Mouse (Mus musculus) cerebellum, adult 9-11 months (tissue): ENCODE data around the gene Cmtm2b.

Experiments
- DNase-seq: peaks from one replicate; pipeline ENCODE4 v3.0.0; 2022

Gene Cmtm2b

DNA sequence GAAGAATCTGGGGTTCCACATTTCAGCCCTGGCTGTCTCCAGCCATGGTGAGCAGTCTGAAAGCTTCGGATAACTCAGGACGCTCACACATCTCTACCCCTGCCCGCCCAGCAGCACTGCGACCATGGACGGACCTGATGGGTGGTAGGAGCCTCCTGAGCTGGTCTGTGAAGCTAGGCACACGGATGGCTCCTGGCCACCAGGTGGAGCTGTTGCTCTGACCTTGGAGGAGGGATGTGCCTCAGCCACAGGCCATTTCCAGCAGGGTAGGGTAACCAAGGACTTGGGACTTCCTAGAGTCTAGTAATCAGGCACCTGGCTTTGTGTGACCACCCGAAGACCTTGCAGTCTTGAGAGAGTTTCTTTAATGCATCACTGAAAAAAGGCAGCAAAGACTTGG is 21.9 kb downstream of the Cmtm2b start:
- peak; percentile 86 for DNase-seq

DNA sequence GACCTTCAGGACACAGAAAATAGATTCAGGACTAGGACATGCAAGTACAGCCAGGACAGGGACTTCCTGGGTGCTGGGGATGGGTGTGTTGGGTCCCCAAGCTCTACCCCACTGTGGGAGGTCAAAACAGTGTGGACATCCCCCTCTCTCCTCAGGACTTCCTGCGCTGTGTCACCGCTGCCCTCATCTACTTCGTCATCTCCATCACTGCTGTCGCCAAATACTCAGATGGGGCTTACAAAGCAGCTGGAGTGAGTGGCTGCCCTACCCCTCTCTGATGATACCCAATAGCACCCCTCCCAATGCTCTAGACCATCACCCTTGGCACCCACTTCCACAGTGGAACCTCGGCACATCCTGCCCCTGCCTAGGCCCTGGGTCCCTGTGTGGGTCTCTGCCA is 22.6 kb downstream of the Cmtm2b start:
- no peak for DNase-seq

DNA sequence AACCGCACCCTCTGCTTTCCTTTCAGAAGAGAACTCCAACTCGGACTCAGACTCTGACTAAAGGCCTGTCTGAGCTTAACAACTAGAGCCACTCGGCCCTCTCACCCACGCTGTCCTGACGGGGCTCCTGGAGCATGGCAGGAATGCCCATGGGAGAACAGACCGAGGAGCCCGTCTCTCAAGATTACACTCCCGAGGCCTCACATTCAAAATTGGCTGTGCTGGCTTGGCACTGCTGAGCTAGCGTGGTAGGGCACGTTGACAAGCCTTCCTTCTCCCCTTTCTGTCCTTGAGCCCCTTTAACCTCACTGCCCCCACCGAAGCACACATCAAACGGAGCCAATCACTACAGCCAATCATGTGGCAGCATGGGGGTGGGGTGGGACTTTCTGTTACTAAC is 24.7 kb downstream of the Cmtm2b start:
- no peak for DNase-seq

DNA sequence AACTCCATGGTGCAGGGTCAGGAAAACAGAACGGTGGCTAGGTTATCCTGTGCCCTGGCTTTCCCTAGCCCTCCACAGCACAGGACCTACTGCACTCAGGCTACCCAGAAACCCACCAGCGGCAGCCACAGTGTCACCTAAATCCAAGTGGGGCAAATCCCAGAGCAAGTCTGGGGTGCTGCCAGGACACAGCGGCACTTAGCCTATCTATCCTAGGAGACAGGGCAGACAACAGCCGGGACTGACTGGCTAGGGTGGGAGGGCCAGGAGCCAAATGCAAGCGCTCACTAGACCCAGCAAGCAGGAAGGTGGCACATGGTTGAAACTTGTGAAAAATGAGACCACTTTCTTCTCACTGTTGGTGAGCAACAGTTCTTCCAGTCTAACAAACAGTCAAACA is 26.9 kb downstream of the Cmtm2b start:
- DNase-seq = no peak

GRCm38 (mm10) chr8:104350047-104350446 is 28.0 kb downstream of the Cmtm2b start:
- DNase-seq = no peak

DNA sequence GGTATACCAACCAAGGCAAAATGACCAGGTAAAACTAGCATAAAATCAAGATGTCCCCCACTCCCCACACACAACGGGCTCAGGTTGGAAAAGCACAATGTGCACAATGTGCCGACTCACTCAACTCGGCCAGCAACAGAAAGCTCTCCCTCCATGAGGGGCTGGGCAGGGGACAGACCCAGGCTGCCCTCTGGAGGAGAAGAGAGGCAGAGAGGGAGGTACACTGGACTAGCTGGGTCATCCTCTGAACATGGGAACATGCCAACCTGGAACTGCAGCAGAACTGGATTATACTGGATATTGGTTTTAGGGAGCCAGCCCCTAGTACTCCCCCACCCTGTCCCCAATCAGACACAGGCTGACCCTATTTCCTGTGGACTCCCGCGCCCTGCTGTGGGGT is 31.2 kb downstream of the Cmtm2b start:
- DNase-seq = no peak

DNA sequence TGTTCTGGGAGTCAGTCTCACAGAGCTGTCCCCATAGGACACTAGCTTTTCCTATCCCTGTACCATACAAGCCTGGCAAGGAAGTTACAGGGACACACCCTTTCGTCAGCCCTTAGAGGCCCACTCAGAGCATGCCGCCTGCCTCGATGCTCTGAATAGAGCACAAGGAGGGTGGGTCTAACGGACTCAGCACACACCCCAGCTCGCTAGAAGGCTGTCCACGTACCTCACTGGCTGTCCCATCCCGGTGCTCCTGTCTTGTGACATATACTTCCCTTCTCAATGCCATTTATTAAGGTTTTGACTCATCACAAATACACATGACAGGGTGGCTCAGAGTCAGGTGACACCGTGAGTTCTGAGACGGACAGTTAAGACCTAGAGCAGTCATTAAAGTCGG is 32.5 kb downstream of the Cmtm2b start:
- no peak for DNase-seq

GRCm38 (mm10) chr8:104358637-104359036 is 36.6 kb downstream of the Cmtm2b start:
- DNase-seq = no peak

DNA sequence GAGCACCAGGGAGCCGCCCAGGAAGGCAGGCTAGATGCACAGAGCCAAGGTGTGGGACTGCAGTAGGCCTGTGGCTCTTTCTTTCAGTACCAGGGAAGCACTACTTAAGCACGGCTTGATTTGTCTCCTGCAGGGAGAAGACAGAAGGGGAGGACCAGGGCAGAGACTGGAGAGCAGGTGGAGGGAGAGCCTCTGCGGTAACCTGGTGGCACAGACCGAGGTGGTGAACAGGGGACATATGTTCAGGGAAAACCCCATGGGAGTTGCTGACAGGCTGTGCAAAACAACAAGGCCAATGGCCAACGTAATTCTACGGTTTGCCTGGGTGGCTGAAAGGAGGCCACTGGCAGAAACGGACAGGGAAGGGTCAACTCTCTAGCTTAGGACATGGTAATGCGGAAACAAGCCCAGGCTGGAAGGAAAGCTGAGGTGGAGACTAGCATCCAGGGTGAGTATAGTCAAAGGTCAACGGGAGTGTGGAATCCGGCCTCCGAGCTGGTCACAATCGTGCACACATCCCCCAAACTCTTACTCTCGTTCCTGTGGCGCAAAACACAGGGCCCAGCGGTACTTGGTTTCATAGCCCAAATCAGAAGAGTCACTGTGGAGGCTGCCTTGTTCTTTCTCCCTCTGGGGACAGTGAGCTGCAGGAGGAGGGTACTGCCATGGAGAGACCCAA is 37.9 kb downstream of the Cmtm2b start:
- peak; percentile 79 for DNase-seq

- DNase-seq = no peak
Observed at GRCm38 (mm10) chr8:104365695-104366094, 43.7 kb downstream of the Cmtm2b start.

GRCm38 (mm10) chr8:104367398-104367797 is 45.4 kb downstream of the Cmtm2b start:
- DNase-seq = no peak

GRCm38 (mm10) chr8:104369591-104369990 is 47.6 kb downstream of the Cmtm2b start:
- DNase-seq = no peak

GRCm38 (mm10) chr8:104370071-104370470 is 48.0 kb downstream of the Cmtm2b start:
- DNase-seq = no peak

DNA sequence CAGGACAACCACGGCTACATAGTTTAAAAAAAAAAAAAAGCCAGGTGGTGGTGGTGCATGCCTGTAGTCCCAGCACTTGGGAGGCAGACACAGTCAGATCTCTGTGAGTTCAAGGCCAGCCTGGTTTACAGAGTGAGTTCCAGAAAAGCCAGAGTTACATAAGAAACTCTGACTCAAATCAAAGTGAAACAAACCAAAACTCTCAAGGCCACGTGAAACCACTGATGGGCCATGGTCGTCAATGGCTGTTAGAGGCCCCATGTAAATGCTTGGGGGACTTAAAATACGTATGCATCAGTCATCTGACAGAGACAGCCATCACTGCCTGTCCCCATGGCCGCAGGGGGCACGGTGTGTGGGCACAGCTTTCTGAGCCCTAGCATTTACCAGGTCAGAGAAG is 49.1 kb downstream of the Cmtm2b start:
- DNase-seq = no peak

GRCm38 (mm10) chr8:104373779-104374178 is 51.7 kb downstream of the Cmtm2b start:
- no peak for DNase-seq

GRCm38 (mm10) chr8:104374269-104374668 is 52.2 kb downstream of the Cmtm2b start:
- DNase-seq = no peak

DNA sequence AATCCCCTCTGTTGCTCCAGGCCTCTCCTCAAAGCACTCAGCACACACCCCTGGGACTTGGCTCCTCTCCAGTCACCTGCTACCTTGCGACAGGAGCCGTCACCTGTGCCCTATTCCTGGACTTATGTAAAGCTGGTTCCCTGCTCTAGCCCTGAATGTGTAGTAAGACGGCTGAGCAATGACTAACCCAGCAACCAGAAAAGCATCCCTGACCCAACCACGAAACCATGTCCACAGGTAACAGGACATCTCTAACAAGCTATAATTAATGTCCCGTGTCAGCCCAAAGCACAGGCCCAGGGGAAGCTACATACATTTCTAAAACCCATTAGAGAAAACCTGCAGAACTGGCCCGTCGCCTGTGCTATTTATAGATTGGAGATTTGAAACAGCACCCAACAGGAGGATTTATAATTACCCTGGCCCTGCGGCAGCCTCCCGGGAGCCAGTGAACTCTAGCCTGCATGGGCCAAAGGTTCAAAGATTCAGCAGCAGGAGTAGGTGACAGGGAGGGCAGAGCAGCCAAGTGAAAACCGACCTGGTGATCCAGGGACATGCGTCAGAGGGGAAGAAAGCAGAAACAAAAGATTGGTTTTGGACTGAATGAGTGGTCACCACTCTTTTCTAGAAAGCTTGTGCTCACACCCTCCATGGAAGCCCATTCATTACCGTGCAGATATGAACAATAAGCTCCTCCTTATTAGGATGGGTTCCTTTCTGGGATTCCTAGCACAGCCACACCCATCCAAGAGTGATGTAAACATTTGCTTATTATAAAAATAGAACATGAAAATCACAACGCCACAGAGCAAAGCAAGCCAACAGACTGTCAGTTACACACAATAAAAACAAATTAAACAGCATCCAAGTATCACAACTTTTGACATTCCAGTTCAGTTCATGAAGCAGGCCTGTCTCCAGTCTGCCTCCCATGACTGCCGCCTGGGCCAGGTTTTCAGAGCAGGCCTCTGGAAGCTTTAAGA is 53.1 kb downstream of the Cmtm2b start:
- peak; percentile 74 for DNase-seq

- no peak for DNase-seq
Observed at GRCm38 (mm10) chr8:104375959-104376358, 53.9 kb downstream of the Cmtm2b start.

DNA sequence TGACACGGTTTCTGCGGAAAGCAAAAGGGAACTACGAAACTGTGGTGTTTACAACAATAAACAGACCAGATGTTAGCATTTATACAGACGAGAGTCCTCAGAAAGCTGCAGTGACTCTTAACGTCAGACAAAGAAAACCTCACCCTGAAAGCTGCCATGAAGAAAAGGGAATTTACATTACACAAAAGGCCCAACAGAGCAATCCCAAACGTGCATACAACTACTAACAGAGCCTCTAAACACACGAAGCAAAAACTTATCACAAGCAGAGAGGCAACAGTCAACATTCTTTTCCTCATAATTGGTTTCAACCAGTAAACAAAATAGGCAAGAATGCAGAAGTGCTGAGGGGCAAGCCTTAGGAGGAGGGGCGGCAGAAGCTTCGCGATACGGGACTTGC is 54.6 kb downstream of the Cmtm2b start:
- no peak for DNase-seq

GRCm38 (mm10) chr8:104379301-104379836 is 57.3 kb downstream of the Cmtm2b start:
- DNase-seq = no peak

GRCm38 (mm10) chr8:104380269-104380668 is 58.2 kb downstream of the Cmtm2b start:
- DNase-seq = no peak
